Mouse (Mus musculus) inflammation-experienced regulatory T-cells, adult 6 months (primary cell): ENCODE data around the gene Abcc5. TPM values are rescaled to one million over a fixed set of nuclear protein-coding genes. Genes with fewer than 3 reads are reported as not detected.
"Not testable (repeated sequence)": the region's sequence is repeated elsewhere in the genome, so short reads cannot be mapped to it uniquely, and the experiment has no call there.

Source experiments
- ATAC-seq: one replicate; pipeline ENCODE4 v1.8.0; 2017
- polyA plus RNA-seq, 3 experiments: library from polyadenylated mRNA; unstranded; fragments of 100-300 nt; shearing (Covaris generic); gene quantifications; one replicate each; pipeline ENCODE4 v1.2.1; 2017

The Abcc5 gene
- polyA plus RNA-seq, 3 experiments from 2014 or later, result 20.5 to 39.1 (median 35.7) TPM

DNA sequence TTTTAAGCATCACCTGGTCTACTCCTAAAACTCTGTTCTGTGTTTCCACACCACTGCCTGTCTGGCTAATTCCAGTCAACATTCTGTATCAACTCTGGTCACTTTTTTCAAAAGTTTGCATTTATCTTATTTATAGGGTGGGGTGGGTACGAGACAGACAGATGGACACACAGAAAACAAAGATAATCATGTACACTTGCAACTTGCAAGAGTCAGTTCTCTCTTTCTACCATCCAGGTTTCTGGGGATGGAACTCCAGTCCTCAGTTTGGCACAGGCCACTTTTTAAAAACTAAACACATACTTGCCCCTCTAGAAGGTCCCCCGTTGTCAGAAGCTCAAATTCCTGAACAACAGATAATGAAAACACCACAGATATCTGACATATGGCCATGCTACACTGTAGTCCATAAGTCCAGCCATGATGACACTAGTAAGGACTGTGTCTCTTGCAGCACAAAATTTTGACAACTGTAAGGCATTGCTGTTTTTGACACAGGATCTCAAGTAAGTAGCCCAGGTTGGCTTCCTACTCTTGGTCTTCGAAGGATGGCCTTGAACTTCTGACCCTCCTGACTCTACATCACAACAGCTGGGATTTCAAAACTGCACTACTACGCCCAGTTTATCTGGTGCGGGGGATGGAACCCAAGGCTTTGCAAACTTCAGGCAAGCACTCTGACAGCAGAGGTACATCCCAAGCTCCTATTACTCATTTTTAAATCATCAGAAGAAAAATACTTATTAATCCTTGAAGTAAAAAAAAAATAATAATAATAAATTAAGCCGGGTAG, 3.1 kb downstream of the Abcc5 start:
- no peak for ATAC-seq

DNA sequence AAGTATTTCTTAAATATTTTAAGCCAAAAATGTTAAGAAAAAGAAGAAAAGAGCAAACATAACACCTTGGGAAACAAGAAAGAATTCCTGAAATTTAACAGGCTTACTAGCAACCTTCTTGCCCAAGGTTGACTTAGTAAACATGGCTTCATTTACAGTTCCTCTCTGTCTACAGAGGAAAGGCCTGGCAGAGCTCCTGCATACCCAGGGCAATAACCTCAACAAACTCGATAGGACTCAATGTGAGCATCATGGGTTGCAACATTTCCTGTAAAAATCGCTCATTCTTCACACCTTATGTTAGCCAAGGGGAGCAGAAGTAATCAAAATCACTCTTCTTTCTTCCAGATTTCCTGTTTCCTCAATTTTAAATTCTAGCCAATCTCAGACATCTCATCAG, 8.1 kb downstream of the Abcc5 start:
- no peak for ATAC-seq

DNA sequence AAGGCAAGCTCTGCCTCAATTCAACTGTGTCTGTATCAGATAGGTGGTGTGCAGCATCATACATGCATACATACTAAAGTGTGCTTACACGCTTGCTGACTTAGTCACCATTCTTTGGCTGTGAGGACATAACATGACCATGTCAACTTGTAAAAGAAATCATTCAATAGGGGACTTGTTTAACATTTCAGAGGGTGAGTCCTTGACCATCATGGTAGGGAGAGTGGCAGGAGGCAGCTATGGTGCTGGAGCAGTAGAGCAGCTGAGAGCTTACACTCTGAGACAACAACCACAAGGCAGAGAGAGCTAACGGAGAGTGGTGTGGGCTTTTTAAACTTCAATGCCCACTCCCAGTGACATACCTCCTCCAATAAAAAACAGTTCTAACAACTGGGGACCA, 9.9 kb downstream of the Abcc5 start:
- ATAC-seq, result no peak

DNA sequence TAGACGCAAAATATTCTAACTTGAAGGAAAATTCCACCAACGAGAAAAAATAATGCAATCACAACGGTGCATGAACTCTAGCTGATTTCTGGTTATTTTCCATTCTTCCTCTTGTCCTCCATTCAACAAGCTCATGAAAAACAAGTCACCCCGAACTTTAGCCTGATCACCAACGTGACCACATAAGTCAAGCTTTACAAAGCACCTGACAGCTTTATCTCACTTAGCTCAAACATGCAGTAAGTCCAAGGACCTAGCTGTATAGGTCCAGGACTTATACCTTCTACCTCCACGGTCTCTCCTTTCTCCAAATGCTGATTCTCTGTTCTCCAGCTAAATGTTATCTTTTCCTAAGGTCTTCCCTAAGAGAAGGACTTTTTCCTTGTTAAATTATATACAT, 10.4 kb downstream of the Abcc5 start:
- no peak for ATAC-seq

DNA sequence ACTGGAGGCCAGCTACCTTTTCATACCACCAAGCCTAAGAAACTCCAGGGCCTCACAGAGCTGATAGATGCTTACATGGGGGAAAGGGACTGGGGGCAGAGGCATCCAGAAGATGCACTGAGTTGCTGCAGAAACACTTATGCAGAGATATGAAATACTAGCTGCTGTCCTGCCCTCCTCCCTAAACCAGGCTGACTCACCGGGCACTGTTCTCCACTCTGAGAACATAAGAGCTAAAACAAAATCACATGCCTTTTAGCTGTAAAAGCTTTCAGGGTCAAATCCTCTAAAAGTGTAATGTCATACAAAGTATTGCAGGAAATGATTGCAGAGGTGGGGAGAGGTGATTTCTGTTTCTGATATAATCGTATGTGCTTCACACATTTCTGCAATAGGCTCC, 11.0 kb downstream of the Abcc5 start:
- no peak for ATAC-seq

DNA sequence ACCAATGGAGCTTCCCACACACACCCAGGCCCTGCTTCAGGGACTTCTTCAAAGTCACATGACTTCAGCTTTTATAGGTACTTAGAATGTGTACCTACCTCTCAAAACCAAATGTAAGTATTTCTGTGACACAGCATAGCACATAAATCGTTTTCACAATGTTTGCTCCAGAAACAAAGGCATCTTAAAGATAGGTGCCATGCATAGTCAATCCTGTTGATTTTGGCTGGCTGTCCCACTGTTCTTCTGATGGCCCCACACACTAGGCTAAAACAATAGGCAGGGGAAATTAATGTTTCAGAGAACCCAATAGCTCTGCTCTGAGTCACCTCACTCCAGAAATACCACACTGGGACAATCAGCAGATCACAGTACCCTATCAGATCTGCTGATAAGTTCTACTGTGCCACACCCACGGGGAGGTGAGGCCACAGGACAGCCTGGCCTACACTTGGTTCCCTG, 12.3 kb downstream of the Abcc5 start:
- no peak for ATAC-seq

DNA sequence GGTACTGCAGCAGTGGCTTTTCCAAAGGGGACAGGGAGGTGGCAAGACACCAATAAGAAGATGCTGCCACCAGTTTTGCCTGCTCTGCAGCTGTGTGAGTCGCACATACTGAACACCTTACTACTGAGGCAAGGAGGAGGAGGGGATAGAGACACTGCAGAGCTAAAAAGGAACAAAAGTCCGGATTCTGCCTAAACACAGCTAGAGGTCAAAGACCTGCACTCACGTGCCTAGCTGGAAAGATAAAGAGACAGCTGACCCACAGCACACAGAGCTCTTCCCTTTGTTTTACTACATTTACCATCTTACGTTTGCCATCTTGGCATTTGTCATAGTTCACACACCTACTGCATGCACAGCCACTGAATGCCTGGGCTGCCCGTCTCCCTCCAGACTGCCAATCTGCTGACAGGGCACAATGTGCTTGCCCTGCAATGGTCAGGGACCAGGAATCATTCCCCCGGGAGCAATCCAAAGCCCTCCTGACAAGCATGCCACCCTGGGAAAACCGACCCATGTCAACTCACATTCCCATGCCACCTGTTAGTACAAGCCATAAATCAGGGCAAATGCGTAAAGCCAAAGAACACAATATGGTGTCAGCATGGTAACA, 14.1 kb downstream of the Abcc5 start:
- no peak for ATAC-seq

DNA sequence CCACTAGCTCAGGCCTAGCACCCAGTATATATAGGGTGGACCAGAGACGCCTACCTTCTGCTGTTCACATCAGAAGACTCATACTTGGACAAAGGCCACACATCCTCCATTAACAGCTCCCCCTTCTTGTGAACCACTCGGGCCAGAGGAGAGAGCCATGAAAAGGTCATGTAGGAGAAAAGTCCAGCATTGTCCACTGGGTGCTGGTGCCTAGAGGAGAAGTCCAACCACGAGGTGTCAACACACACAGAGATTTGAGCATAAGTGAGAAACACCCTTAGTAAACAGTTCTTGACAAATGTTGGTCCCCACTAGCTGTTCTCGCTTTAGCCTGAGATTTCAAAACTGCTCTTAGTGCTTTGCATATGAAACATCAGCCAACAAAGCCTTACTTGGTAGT, 20.9 kb downstream of the Abcc5 start:
- no peak for ATAC-seq

DNA sequence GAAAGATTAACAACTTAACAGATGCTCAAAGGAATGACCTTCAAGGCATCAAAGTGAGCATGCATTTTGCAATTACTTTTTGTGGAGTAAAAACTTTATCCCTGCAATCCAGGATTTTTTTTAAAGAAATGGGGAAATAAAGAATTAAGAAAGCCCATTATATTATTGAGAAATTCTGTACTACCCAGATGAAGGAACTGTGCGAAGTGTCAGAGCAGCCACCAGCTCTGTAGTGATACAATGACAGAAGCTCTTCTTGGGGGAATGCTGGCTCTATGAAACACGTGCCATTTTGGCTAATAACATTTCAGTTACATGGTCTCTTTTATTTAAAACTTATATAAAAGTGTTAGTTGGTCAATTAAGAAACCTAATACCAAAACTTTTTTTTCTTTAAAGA, 22.9 kb downstream of the Abcc5 start:
- no peak for ATAC-seq

DNA sequence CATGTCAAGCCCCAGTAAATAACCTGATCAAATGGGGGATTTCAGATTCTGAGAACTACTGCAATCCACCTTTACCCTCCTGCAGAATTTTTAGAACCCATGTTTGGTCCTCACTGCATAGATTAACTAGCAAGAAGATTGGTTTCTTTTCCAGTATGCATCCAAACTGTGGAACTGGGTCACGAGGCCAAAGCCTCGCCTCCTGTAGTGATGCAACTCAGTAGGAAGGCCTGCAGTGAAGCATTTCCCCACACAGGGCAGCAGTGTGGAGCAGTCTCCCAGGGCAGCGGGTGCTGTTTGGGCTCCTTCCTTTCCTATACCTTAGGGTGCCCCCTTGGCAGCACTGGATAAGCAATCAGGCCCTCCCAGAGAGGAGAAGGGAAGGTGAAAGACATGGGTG, 24.6 kb downstream of the Abcc5 start:
- no peak for ATAC-seq

DNA sequence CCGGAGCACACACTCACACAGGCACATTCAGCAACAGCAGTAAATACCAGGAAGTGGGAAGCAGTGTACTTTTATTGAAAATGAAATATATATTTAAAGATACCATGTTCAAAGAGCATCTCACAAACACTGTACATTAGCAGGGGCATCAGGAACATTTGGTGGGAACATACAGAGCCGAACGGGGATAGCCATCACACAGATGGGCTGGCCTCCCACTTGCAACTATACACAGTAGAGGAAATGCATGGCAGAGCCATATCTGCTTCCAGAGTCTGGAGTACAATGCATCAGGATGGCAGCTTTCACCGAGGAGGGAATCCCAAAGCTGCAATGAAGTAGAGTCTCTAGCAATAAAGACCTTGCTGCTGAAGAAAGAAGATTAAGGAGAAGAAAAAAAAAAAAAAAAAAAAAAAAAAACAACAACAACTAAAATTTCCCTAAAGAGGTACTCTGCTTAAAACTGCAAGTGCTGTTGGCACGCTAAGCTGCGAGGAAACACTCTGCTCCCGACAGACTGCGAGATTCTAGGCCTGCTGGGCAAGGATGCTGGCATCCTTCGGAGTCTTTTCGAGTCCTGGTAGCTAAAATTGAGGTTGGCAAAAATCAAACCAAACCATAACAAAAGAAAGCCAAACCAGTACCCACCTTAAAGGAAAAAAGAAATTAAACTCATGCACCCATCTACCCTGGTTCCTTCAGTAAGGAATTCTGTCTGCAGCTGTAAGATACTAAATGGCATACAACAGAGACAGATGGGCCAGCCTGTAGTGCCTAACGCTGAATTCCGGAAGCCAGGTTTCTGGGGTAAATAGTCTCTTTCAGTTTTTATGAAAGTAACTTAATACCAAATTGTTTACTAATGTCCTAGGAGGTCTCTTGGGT, 25.2 kb downstream of the Abcc5 start:
- ATAC-seq, result no peak

DNA sequence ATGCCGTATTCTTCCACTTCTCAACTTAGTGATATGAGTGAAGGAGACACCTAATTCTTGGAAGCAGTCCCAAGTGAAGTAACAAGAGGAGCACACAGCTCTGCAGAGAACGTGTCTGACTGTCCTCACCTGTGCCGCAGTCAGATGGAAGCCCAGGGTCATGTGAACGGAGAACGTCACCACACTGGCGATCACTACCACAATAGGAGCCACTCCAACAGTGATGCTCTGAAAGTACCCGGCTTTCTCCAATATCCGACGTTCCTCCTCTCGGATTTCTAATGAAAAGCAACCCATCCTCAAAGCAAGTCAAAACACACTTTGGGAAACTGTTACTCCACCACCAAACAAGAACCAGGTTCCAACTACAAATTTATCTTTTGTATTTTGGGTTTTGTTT, 29.3 kb downstream of the Abcc5 start:
- ATAC-seq, result no peak

DNA sequence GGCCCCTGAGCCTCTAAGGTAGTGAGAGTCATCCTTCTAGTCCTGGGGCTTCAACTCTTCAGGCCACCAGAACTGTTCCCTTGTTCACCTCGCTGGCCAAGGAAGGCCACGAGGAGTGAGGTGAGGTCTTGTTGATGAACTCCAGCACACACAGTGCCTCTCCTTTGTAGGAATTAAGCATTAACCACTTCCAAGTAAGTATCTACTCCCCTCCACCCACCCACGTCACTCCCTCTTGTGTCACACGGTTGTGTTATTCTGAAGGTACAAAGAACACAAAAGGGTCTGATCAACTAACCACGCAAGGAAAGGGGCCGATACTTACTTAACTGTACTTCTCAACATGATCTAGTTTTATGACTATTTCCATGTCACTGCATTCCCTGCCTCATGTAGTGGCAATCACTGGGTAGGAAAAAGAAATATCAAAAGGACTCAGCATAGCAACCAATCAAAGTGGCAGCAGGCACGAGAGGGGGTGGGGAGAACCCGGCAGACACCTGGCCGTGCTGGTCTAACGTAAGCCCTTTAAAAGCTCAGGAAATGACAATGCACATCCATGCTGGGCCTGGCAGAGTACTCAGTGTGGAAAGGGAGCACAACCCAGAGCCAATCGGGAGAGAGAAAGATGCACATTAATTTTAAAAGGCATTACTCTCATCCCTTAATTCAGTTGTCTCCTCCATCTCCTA, 30.8 kb downstream of the Abcc5 start:
- ATAC-seq, result no peak

DNA sequence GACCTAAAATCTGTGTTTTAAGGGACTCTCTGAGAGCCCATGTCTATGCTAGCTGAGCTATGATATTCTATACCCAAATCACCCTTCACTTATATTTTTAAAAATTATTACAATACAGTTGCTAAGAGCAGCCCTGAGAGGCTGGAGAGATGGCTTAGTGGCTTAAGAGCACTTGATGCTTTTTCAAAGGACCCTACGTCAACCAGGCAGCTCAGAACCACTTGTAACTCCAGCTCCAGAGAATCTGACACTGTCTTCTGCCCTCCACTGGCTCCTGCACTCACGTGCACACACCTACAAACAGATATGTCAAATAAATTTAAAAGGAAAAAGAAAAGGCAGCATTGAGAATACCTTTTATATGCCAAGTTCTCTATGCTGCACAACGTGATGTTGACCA, 34.4 kb downstream of the Abcc5 start:
- ATAC-seq, result no peak

DNA sequence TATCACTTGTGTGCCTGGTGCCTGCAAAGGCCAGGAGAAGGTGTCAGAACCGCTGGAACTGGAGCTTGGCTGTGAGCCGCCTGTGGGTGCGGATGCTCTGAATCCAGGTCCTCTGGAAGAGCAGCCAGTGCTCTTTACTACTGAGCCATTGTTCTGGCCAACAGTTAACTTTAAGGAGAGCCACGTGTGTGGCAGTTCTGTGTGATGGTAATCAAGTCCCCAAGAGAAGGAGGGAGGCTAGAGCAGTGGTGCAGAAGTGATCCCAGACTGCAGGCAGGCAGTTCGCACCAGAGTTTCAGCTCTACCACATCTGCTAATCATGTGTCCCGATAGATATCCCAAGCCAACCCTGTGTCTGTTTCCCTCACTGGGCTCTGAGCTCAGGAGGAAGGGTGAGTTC, 36.0 kb downstream of the Abcc5 start:
- ATAC-seq, result no peak

DNA sequence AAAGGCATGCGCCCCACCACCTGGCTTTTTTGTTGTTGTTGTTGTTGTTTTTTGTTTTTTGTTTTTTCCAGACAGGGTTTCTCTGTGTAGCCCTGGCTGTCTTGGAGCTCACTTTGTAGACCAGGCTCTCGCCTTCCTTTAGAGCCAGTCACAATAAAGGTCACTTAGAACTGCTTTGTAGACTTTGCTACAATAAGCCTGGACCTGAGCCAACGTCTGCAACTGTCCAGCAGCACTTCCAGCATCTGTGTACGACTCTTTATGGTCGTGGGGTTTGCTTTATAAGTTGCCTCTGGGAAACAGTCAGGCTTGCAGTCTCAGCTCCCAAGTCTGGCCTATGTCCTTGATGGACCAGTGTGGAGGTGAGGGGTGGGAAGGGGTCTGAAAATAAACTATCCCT, 45.2 kb downstream of the Abcc5 start:
- no peak for ATAC-seq

DNA sequence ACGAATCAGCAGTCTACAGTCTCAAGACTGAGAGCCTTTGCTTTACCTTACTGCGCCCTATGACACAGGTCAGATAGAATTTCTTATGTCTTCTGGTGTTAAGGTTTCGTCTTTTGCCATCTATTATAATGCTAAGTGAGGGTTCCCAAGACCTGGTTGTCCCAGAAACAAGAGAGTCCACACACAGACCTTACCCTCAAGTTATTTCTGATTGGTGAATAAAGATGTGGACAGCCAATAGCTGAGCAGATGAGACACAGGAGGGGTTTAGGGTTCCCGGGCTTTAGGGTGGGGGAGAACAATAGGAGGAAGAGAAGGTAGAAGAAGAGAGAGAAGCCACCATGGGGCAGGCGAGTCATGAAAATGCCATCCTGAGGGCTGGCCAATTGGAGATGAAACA, 50.9 kb downstream of the Abcc5 start:
- ATAC-seq, result no peak

DNA sequence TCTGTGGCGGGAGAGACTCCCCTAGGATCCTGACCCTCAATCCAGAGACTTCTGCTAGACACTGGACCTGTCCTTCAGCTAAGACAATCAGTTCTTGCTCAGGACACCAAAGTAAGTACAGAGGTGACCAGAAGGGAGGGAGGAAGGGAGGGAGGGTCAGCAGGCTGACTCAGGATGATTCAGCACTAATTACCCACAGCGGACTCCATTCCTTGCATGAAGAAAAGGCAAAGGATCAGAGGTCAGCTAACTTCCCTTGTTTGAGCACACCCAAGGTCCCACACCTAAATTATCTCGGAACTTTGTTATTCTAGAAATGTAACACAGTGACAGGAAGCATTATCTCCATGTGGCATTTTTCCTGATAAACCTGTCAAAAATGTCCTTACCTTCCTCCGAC, 54.5 kb downstream of the Abcc5 start:
- no peak for ATAC-seq

DNA sequence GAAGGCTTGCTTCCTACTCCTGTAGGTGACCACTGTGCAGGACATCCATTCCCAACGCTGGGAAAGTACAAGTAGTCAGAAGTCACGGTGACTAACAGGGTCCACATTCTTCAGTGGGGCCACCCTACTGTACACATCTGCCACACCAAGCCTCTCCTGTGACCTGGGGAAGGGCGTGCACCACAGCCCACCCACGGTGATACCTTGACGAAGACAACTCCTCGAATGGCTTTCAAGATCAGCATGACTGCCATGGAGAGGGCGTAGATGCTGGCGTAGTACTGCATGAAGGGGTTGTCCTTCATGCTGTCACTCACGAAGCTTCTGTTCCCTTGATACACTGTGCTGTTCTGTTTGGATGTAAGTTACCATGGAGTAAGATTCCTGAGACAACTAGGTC, 58.0 kb downstream of the Abcc5 start:
- ATAC-seq, result no peak

DNA sequence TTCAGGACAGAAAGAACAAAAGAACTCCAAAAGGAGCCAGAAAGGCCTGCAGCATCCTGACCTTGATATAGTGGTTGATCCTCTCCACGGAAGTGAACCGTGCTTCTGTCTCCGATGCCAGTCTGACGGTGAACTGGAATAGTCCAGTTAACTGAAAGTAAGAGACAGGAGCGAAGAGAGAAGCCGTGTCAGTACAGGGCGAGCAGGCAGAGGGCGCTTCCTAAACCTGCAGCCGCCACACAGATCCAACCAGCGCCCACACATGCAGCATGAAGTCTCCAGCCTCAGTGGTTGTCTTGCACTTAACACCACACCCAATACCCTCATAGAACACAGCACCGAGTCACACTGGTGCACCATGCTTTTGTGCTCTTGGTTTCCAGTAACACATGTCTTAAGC, 64.1 kb downstream of the Abcc5 start:
- no peak for ATAC-seq

DNA sequence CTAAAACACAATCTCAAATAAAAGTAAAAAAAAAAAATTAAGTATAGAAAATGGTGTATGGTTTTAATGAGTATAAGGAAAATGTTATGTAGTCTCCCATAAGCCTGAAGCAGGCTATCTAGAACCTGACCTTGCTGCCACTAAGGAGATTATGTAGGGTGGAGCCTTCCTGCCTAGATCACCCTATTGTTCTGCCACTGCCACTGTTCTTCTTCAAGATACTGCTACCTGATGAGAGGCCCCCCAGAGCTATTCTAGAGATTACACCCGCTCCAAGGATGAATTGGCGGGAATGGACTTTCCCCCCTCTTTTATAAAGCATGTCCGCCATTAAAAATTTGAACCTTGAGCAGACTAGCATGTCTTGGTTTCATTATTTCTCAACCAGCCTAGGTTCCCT, 64.7 kb downstream of the Abcc5 start:
- not testable (repeated sequence) for ATAC-seq

DNA sequence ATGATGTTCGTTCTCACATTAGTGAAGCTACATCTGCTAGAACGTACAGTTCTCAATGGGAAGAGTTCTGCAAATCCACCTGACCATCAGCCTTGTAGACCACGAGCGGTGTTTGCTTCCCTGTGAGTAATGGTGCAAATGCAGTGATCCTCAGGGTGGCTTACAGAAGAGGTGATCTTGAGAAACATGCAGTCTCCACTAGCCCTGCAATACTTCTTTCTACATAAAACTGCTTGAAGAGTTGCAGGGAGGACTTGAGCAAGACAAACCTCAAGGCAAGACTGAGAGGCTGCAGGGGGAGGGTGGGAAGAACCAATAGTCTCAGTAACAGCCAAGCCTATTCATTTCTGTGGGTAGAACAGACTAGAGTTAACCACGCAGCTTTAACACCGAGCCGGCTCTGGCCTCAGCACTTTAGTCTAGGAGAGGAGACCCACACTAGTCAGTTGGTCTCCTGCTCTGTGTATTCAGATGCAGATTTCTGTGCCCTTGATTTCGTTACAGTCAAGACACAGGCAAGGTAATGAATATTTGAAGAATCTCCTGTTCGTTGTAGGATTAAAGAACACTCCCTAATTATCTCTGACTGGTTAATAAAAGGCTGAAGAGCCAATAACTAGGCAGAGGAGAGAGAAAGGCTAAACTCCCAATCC, 66.4 kb downstream of the Abcc5 start:
- no peak for ATAC-seq
